Mouse (Mus musculus): ENCODE results near the gene Rnf180. TPM values are rescaled to one million over a fixed set of nuclear protein-coding genes. Genes with fewer than 3 reads are reported as not detected.

Gene Rnf180
- total and polyA plus RNA-seq, 3 experiments: 0.13 to 0.66 TPM; not detected in 1

DNA sequence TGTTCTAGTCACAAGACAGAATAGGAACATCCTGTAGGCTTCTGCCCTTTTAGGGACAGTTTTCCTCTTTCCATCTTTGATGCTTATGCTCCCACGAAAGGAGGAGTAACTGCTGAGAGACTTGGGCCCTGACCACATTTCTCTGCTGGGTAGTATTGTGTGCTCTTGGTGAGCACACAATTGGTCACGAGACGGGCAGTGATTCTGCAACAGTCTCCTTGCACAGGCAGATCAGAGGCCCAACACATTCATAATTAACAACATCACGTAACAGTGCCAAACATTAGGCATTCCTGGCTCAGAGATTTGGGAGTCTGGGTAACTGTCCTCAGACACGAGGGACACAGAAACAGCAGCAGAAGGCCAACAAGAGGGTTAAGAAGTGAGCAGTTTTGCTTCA lies 113.8 kb downstream of the Rnf180 start:
- DNase-seq (ENCODE audit: extremely low read depth): no peak
- dilution Hi-C loops (cut with MboI; ENCODE audit: extremely low pct_ligation_motif_present, extremely low pct_unique_long_range_greater_than_20kb, low sequenced_read_pairs): no loop called here
- Histone ChIP-seq H3K36me3 (replicated peaks in 1 of 2; ENCODE audit: control insufficient read depth in 1 of 2, insufficient read depth in 1 of 2, low read length in 1 of 2) (no peaks in the 10 kb centered on the region), H3K27me3 (replicated peaks) (no peaks in the 10 kb centered on the region), H3K4me3 (replicated peaks in 1 of 3; ENCODE audit: low read depth in 2 of 3, low read length in 2 of 3, poor library complexity in 1 of 3) (no peak overlapping the region), H3K9me3 (replicated peaks; ENCODE audit: low read length) (no peaks in the 10 kb centered on the region), H3K4me2 (ENCODE audit: insufficient read depth, low read depth, poor library complexity, severe bottlenecking) (no peak overlapping the region), H3K9ac (ENCODE audit: insufficient read depth, low read depth) (no peak overlapping the region), H3K4me1 (ENCODE audit: control insufficient read depth in 1 of 2, insufficient read depth in 2 of 2) (0 out of 4 replicates have a peak, but pooled peaks cover 0 to 2% of the 10 kb centered on the region in 2 experiments), H3K79me2 (replicated peaks; ENCODE audit: control insufficient read depth, extremely low read depth, insufficient read depth, poor library complexity, severe bottlenecking) (no peaks in the 10 kb centered on the region), H3K27ac (ENCODE audit: insufficient read depth, low read depth) (no peak overlapping the region)
- TF ChIP-seq CHD2 (IDR thresholded peaks at IDR 0.05; ENCODE audit: low read length) (no peak), USF2 (conservative IDR thresholded peaks at IDR 0.05; ENCODE audit: low read depth, low read length) (no peak), NRF1 (IDR thresholded peaks at IDR 0.05; ENCODE audit: low read depth, low read length) (no peak), NELFE (IDR thresholded peaks at IDR 0.05; ENCODE audit: low read depth, low read length) (no peak), JUN (IDR thresholded peaks at IDR 0.05; ENCODE audit: insufficient read depth, low read depth, low read length) (no peak), RCOR1 (conservative IDR thresholded peaks at IDR 0.05; ENCODE audit: low read depth, low read length) (no peak), ZKSCAN1 (IDR thresholded peaks at IDR 0.05; ENCODE audit: borderline replicate concordance, low read depth, low read length) (no peak), SMC3 (IDR thresholded peaks at IDR 0.05; ENCODE audit: low read depth, low read length) (no peak), TBP (conservative IDR thresholded peaks at IDR 0.05; ENCODE audit: low read depth, low read length) (no peak)
- in situ Hi-C loops (cut with MboI; ENCODE audit: low pct_ligation_motif_present, low pct_unique_long_range_greater_than_20kb, low sequenced_read_pairs): no loop called here

DNA sequence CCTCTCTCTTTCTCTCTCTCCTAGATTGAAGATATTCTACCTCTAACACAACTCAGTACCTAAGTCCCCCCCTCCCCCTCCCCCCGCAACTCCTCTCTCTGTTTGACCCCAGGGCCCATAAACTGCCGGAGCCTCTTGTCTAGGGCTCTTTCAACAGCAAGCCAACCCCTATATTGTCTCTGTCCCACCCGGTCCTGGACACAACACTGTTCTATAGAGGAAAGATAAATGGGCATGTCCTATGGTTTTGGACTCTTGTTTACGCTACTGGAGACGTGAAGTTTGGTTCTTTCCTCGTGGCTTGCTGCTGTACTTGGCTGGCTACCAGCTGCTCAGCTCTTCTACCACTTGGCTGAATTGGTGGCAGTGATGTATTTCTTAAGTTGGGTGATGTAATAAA lies 129.2 kb downstream of the Rnf180 start:
- H3K9ac ChIP-seq (ENCODE audit: insufficient read depth, low read depth): no peak overlapping the region
- dilution Hi-C loops (cut with MboI; ENCODE audit: extremely low pct_ligation_motif_present, extremely low pct_unique_long_range_greater_than_20kb, low sequenced_read_pairs) (no loop called here), in situ Hi-C loops (cut with MboI; ENCODE audit: low pct_ligation_motif_present, low pct_unique_long_range_greater_than_20kb, low sequenced_read_pairs) (no loop called here)
- no peaks in the 10 kb centered on the region for H3K9me3 ChIP-seq (replicated peaks; ENCODE audit: low read length)
- no peaks in the 10 kb centered on the region for H3K36me3 ChIP-seq (replicated peaks in 1 of 2; ENCODE audit: control insufficient read depth in 1 of 2, insufficient read depth in 1 of 2, low read length in 1 of 2)
- H3K4me1 ChIP-seq (ENCODE audit: control insufficient read depth in 1 of 2, insufficient read depth in 2 of 2): no peaks in the 10 kb centered on the region
- H3K4me3 ChIP-seq (replicated peaks in 1 of 3; ENCODE audit: low read depth in 2 of 3, low read length in 2 of 3, poor library complexity in 1 of 3): no peak overlapping the region
- DNase-seq (ENCODE audit: extremely low read depth): no peak
- no peak overlapping the region for H3K27ac ChIP-seq (ENCODE audit: insufficient read depth, low read depth)
- no peak for TF ChIP-seq CHD2 (IDR thresholded peaks at IDR 0.05; ENCODE audit: low read length)
- no peak overlapping the region for H3K4me2 ChIP-seq (ENCODE audit: insufficient read depth, low read depth, poor library complexity, severe bottlenecking)
- H3K79me2 ChIP-seq (replicated peaks; ENCODE audit: control insufficient read depth, extremely low read depth, insufficient read depth, poor library complexity, severe bottlenecking): no peaks in the 10 kb centered on the region
- no peaks in the 10 kb centered on the region for H3K27me3 ChIP-seq (replicated peaks)

DNA sequence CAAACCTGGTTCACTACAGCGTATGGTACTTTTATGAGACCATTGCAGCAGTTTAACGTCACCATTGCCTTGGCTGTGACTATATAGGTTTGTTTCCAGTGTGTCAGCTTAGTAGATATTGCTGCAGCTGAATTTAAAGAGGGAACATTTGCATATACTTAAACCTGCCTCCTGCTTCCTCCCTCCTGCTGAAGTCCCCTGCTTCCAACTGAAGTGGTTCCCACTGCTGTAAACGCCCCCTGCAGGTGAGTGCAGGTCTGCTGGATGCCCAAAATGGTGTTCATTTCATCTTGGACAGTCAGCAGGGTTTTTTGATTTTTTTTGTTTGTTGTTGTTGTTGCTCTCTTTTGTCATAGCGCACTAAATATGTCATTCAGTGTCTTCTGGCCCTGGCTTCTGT lies 140.7 kb downstream of the Rnf180 start:
- Histone ChIP-seq H3K27ac (ENCODE audit: insufficient read depth, low read depth) (no peak overlapping the region), H3K79me2 (replicated peaks; ENCODE audit: control insufficient read depth, extremely low read depth, insufficient read depth, poor library complexity, severe bottlenecking) (no peaks in the 10 kb centered on the region), H3K4me2 (ENCODE audit: insufficient read depth, low read depth, poor library complexity, severe bottlenecking) (no peak overlapping the region), H3K9me3 (replicated peaks; ENCODE audit: low read length) (no peaks in the 10 kb centered on the region), H3K27me3 (replicated peaks) (no peaks in the 10 kb centered on the region), H3K4me3 (replicated peaks in 1 of 3; ENCODE audit: low read depth in 2 of 3, low read length in 2 of 3, poor library complexity in 1 of 3) (no peak overlapping the region), H3K4me1 (ENCODE audit: control insufficient read depth in 1 of 2, insufficient read depth in 2 of 2) (peaks cover 0 to 15% of the 10 kb centered on the region in 2 experiments; a peak in 2 of 4 replicates), H3K9ac (ENCODE audit: insufficient read depth, low read depth) (no peak overlapping the region), H3K36me3 (replicated peaks in 1 of 2; ENCODE audit: control insufficient read depth in 1 of 2, insufficient read depth in 1 of 2, low read length in 1 of 2) (no peaks in the 10 kb centered on the region)
- in situ Hi-C loops (cut with MboI; ENCODE audit: low pct_ligation_motif_present, low pct_unique_long_range_greater_than_20kb, low sequenced_read_pairs): no loop called here
- dilution Hi-C loops (cut with MboI; ENCODE audit: extremely low pct_ligation_motif_present, extremely low pct_unique_long_range_greater_than_20kb, low sequenced_read_pairs): no loop called here
- TF ChIP-seq RAD21 (IDR thresholded peaks at IDR 0.05; ENCODE audit: low read depth, low read length): peak; percentile 31
- TF ChIP-seq TBP (conservative IDR thresholded peaks at IDR 0.05; ENCODE audit: low read depth, low read length): no peak
- no peak for TF ChIP-seq MAZ (IDR thresholded peaks at IDR 0.05; ENCODE audit: low read depth, low read length)
- peak; percentile 65 for TF ChIP-seq SMC3 (IDR thresholded peaks at IDR 0.05; ENCODE audit: low read depth, low read length)
- no peak for TF ChIP-seq ZKSCAN1 (IDR thresholded peaks at IDR 0.05; ENCODE audit: borderline replicate concordance, low read depth, low read length)
- TF ChIP-seq ELF1 (IDR thresholded peaks at IDR 0.05; ENCODE audit: low read depth, low read length): no peak
- TF ChIP-seq NELFE (IDR thresholded peaks at IDR 0.05; ENCODE audit: low read depth, low read length): no peak
- TF ChIP-seq BHLHE40 (IDR thresholded peaks at IDR 0.05; ENCODE audit: low read depth, low read length): no peak
- TF ChIP-seq CTCF (conservative IDR thresholded peaks at IDR 0.05 in 1 of 2, IDR thresholded peaks at IDR 0.05 in 1 of 2; ENCODE audit: low read depth in 2 of 2, low read length in 2 of 2): peak in 1 of 2 experiments; percentile 67; a peak in 2 of 4 replicates
- TF ChIP-seq ETS1 (conservative IDR thresholded peaks at IDR 0.05; ENCODE audit: low read depth, low read length): no peak
- no peak for TF ChIP-seq MEF2A (IDR thresholded peaks at IDR 0.05; ENCODE audit: borderline replicate concordance, low read depth, low read length)
- peak; percentile 44 for DNase-seq (ENCODE audit: extremely low read depth)
